Mouse (Mus musculus): Measurements from ENCODE around the gene Ints11. TPM values are rescaled to one million over a fixed set of nuclear protein-coding genes. Genes with fewer than 3 reads are reported as not detected.

The Ints11 gene
- polyA plus RNA-seq, 1 experiment = 23.0 TPM

GRCm38 (mm10) chr4:155932031-155932430 is 62.7 kb downstream of the Ints11 start:
- no peak for TF ChIP-seq CTCF (IDR thresholded peaks at IDR 0.05; ENCODE audit: low read depth, low read length)
- Histone ChIP-seq H3K4me1 (ENCODE audit: control insufficient read depth, insufficient read depth, low read length) (no peaks in the 10 kb centered on the region), H3K27ac (ENCODE audit: insufficient read depth, low read depth, low read length) (no peak overlapping the region), H3K4me3 (ENCODE audit: insufficient read depth, low read length) (no peak overlapping the region)

Other genes starting within 250 kb of the Ints11 start
- gene Cdk11b, start 244.7 kb upstream of the Ints11 start, polyA plus RNA-seq (2012; ENCODE audit: insufficient read depth, insufficient read length, missing spikeins) = 102 and 117 TPM in 2 replicates
- not detected in 2 replicates for gene Gm10563, start 224.1 kb upstream of the Ints11 start, polyA plus RNA-seq (2012; ENCODE audit: insufficient read depth, insufficient read length, missing spikeins)
- 0.64 and 1.9 TPM in 2 replicates for gene Mmp23, start 216.2 kb upstream of the Ints11 start, polyA plus RNA-seq (2012; ENCODE audit: insufficient read depth, insufficient read length, missing spikeins)
- gene Mib2, start 200.3 kb upstream of the Ints11 start, polyA plus RNA-seq (2012; ENCODE audit: insufficient read depth, insufficient read length, missing spikeins) = 39.9 and 48.7 TPM in 2 replicates
- 1.0 and 1.6 TPM in 2 replicates for gene Fndc10, start 175.2 kb upstream of the Ints11 start, polyA plus RNA-seq (2012; ENCODE audit: insufficient read depth, insufficient read length, missing spikeins)
- 99.3 and 107 TPM in 2 replicates for gene Ssu72, start 164.7 kb upstream of the Ints11 start, polyA plus RNA-seq (2012; ENCODE audit: insufficient read depth, insufficient read length, missing spikeins)
- 1.3 and 1.4 TPM in 2 replicates for gene Tmem240, start 134.7 kb upstream of the Ints11 start, polyA plus RNA-seq (2012; ENCODE audit: insufficient read depth, insufficient read length, missing spikeins)
- 13.6 and 19.1 TPM in 2 replicates for gene Atad3a, start 108.5 kb upstream of the Ints11 start, polyA plus RNA-seq (2012; ENCODE audit: insufficient read depth, insufficient read length, missing spikeins)
- not detected in 2 replicates for gene Vwa1, start 94.8 kb upstream of the Ints11 start, polyA plus RNA-seq (2012; ENCODE audit: insufficient read depth, insufficient read length, missing spikeins)
- 0.23 TPM in 1 of 2 replicates, not detected in the other for gene Tmem88b, start 83.7 kb upstream of the Ints11 start, polyA plus RNA-seq (2012; ENCODE audit: insufficient read depth, insufficient read length, missing spikeins)
- gene Ankrd65, start 79.1 kb upstream of the Ints11 start, polyA plus RNA-seq (2012; ENCODE audit: insufficient read depth, insufficient read length, missing spikeins) = not detected in 2 replicates
- 81.6 and 99.5 TPM in 2 replicates for gene Mrpl20, start 66.7 kb upstream of the Ints11 start, polyA plus RNA-seq (2012; ENCODE audit: insufficient read depth, insufficient read length, missing spikeins)
- gene Ccnl2, start 57.1 kb upstream of the Ints11 start, polyA plus RNA-seq (2012; ENCODE audit: insufficient read depth, insufficient read length, missing spikeins) = 100 and 112 TPM in 2 replicates
- 99.3 and 105 TPM in 2 replicates for gene Aurkaip1, start 38.3 kb upstream of the Ints11 start, polyA plus RNA-seq (2012; ENCODE audit: insufficient read depth, insufficient read length, missing spikeins)
- 1.2 and 2.7 TPM in 2 replicates for gene Mxra8, start 29.9 kb upstream of the Ints11 start, polyA plus RNA-seq (2012; ENCODE audit: insufficient read depth, insufficient read length, missing spikeins)
- 20.9 and 27.3 TPM in 2 replicates for gene Dvl1, start 22.1 kb upstream of the Ints11 start, polyA plus RNA-seq (2012; ENCODE audit: insufficient read depth, insufficient read length, missing spikeins)
- 0.62 and 0.68 TPM in 2 replicates for gene Tas1r3, start 6.2 kb upstream of the Ints11 start, polyA plus RNA-seq (2012; ENCODE audit: insufficient read depth, insufficient read length, missing spikeins)
- gene Cptp, start 106 bp upstream of the Ints11 start, polyA plus RNA-seq (2012; ENCODE audit: insufficient read depth, insufficient read length, missing spikeins) = 11.6 and 13.9 TPM in 2 replicates
- 10.7 and 13.2 TPM in 2 replicates for gene Pusl1, start 22.2 kb downstream of the Ints11 start, polyA plus RNA-seq (2012; ENCODE audit: insufficient read depth, insufficient read length, missing spikeins)
- 15.8 and 18.1 TPM in 2 replicates for gene Acap3, start 22.3 kb downstream of the Ints11 start, polyA plus RNA-seq (2012; ENCODE audit: insufficient read depth, insufficient read length, missing spikeins)
- 78.3 and 85.9 TPM in 2 replicates for gene Ube2j2, start 74.3 kb downstream of the Ints11 start, polyA plus RNA-seq (2012; ENCODE audit: insufficient read depth, insufficient read length, missing spikeins)
- 32.4 and 42.7 TPM in 2 replicates for gene C1qtnf12, start 92.8 kb downstream of the Ints11 start, polyA plus RNA-seq (2012; ENCODE audit: insufficient read depth, insufficient read length, missing spikeins)
- gene B3galt6, start 123.1 kb downstream of the Ints11 start, polyA plus RNA-seq (2012; ENCODE audit: insufficient read depth, insufficient read length, missing spikeins) = 1.7 and 2.3 TPM in 2 replicates
- 197 and 213 TPM in 2 replicates for gene Sdf4, start 123.3 kb downstream of the Ints11 start, polyA plus RNA-seq (2012; ENCODE audit: insufficient read depth, insufficient read length, missing spikeins)
- 1.5 and 1.7 TPM in 2 replicates for gene Tnfrsf4, start 144.3 kb downstream of the Ints11 start, polyA plus RNA-seq (2012; ENCODE audit: insufficient read depth, insufficient read length, missing spikeins)
- not detected in 2 replicates for gene Tnfrsf18, start 156.6 kb downstream of the Ints11 start, polyA plus RNA-seq (2012; ENCODE audit: insufficient read depth, insufficient read length, missing spikeins)
- gene Ttll10, start 189.9 kb downstream of the Ints11 start, polyA plus RNA-seq (2012; ENCODE audit: insufficient read depth, insufficient read length, missing spikeins) = not detected in 2 replicates
- 18.3 and 20.3 TPM in 2 replicates for gene 9430015G10Rik, start 240.4 kb downstream of the Ints11 start, polyA plus RNA-seq (2012; ENCODE audit: insufficient read depth, insufficient read length, missing spikeins)